Mouse (Mus musculus) frontal cortex, postnatal 14 days (tissue): Measurements from ENCODE around the gene Amz1.

Experiments
- DNase-seq, 2 experiments: peaks; one replicate each; pipeline ENCODE4 v3.0.0; 2022; ENCODE audit warnings: low spot score in 2 of 2

Amz1 gene

DNA sequence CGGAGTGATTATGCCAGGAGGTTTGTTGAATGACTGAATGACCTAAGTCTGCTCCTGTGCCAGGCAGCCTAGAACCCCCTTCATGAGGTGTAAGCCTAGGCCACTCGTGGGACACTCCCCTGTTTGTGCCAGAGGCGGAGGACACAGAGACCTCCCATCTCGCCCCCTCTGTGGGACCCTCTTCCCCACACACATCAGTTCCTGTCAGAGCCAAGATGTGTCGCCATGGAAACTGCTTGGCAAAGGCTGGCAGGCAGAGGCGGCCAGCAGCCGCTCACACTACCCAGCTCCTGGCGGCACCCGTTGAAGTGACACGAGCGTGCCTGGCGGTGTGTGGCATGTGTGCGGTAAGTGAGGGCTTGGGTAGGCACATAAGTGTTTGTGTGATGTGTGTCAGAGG lies at the start of gene Amz1:
Gene Amz1, plus strand, starts transcription at position 306 of the 400 bp plus-strand sequence.
- peak; percentile 66 to 72 for DNase-seq

- DNase-seq: no peak
These were observed 48.8 kb upstream of the Amz1 start for GRCm38 (mm10) chr5:140675079-140675478.

DNA sequence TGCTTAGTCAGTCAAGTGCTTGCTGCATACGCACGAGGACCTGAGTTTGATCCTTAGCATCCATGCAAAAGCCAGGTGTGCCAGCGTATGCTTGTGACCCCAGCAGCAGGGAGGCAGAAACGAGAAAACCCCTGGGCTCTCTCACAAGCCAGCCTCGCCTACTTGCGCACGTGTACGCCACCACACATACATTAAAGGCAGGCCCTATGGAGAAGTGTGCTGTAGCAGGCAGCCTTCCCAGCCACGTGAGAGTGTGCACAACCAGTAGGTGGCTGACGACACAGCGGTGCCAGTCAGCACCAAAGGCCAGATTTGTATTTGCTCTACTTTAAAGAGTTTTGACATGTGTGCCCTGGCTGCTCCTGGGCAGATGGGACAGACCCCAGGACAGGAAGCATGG lies 48.3 kb upstream of the Amz1 start:
- no peak for DNase-seq

DNA sequence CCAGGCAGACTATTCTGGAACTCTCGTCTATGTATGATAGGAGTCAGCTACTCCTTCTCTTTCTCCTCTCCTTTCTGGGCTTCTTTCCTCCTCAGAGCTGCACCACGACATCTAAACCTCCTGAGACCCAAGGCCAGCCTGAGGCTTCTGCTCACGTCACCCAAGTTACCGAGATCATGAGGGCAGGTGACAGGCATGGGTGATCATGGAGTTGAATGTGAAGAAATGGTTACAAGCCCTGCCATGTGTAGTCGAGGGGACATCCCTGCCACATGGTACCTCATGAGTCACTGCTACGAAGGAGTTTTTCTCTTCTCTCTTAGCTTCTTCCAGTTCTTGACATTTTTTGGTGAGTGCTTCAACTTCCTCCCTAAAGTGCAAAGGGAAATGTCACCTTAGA lies 46.8 kb upstream of the Amz1 start:
- DNase-seq: no peak

DNA sequence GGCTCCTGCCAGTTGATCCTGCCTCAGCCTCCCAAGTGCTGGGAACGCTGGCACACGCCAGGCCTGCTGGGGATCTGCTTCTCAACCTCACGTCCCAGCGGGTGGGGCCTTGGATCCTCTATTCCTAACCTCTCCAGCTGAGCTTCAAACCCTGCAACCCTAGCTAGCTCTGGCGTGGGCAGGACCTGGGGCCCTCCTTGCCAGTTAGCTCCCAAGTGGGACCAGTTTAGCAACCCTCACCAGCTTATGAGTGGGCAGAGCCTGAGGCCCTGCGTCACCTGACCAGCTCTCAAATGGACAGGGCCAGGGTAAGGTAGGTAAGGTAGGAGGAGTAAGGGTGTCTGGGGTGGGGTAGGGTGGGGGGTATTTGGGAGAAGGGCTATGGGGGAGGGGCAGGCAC lies 43.9 kb upstream of the Amz1 start:
- no peak for DNase-seq

- no peak for DNase-seq
These were observed 43.0 kb upstream of the Amz1 start for GRCm38 (mm10) chr5:140680950-140681349.

DNA sequence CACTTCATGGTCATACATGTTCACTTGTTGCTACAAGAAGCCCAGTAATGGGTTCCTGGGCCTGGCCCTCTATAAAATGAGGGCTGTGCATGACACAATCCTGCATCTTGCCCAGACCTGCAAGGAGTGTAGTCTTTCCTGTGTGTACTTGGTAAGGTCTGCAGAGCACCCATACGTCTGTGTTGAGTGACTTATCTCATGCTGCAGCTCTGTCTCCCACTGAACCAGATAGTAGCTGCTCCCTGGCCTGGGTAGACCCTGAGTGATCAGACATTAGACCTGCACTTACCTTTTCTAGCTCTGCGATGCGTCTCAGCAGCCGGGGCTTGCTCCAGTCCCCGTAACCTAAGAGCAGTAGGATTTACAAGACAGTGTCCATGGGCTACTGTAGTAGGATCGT lies 41.8 kb upstream of the Amz1 start:
- no peak for DNase-seq

DNA sequence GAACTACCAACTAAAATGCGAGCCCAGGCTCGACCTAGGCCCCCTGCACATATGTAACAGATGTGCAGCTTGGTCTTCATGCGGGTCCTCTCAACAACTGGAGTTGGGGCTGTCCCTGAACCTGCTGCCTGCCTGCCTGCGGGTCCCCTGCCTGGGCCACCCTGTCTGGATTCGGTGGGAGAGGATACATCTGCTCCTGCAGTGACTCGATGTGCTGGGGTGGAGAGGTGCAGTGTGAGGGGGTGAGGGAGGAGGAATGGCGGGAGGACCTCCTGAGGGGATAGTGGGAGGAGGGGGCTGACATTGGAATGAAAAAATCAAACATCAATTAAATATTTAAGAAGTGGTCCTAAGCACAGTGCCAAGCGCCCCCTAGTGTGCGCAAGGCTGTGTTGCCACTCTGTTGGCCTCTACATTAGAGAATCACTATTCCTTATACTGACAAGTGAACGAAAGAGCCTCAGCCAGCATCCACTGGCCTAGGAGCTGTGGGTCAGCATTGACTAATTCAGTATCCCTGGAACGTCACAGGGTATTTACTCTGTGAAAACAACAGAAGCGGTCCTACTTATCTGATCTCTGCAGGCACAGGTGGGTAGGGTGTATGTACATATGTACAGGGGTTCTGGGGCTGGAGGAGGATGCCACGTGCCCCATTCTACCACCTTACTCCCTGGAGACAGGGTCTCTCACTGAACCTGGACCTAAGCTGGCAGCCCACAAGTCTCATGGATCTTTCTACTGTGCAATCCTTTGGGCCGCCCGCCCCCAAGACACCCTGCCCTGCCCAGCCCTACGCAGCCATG lies 39.4 kb upstream of the Amz1 start:
- DNase-seq: peak in 1 of 2 experiments; percentile 49

DNA sequence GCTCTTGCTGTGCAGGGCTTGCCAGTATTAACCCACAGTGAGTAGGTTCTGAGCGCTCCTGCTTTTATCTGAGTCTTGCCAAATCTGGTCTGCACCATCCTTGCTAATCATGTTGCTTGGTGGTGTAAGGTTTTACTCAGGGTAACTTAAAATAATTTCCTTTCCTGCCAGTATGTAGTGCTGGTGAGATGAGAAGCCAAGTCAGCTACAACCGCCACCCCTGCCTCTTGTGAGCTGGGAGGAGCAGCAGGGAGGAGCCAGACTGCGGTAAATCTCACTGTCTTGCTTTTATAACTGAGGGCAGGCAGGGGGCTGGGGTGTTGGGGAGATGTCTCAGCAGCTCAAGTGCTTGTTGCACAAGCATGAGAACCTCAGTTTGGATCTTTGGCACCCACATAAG lies 35.5 kb upstream of the Amz1 start:
- DNase-seq: no peak

DNA sequence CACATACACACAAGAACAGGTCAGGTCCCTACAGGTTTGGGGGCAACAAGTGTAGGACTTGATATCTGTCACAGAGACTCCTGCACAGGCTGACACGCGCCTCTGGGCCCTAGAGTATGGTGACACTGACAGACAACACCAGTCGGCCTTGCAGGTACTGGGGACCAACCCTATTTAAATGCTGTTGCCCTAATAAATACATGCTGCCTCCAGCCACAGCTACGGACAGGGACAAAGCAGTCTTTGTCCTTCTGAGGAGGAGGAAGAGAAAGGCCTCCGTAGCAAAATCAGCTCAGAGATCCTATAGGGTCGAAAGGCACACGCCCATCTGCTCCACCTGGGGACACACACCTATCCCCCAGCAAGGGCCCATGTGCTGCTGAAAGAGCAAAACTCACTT lies 27.9 kb upstream of the Amz1 start:
- DNase-seq: no peak

DNA sequence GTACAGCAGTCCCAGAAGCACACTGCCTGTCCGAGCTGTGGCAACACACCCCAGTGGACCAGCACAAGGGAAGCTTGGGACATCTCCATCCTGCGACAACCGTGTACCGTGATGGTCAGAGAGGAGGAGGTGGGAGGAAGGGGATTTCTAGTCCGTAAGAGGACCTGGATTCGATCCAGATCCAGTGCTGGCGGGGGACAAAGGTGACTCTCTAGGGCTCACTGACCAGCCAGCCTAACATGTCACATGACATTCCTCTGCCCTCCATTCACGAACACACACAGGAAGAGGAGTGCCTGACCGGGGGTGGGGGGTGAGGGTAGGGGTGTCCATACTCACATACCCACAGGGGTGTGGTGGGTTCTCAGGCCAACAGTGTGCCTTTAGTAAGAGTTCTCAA lies 24.2 kb upstream of the Amz1 start:
- no peak for DNase-seq

GRCm38 (mm10) chr5:140701661-140702060 lies 22.3 kb upstream of the Amz1 start:
- DNase-seq: no peak

- peak; percentile 91 for DNase-seq
These were observed 21.8 kb upstream of the Amz1 start, which contains the start of gene Iqce for GRCm38 (mm10) chr5:140702103-140702513. Gene Iqce, minus strand, starts transcription at chr5:140702378.

- DNase-seq: no peak
These were observed 21.2 kb upstream of the Amz1 start for GRCm38 (mm10) chr5:140702618-140703175.

GRCm38 (mm10) chr5:140703480-140704377 lies 20.2 kb upstream of the Amz1 start:
- DNase-seq: peak in 1 of 2 experiments; percentile 42

DNA sequence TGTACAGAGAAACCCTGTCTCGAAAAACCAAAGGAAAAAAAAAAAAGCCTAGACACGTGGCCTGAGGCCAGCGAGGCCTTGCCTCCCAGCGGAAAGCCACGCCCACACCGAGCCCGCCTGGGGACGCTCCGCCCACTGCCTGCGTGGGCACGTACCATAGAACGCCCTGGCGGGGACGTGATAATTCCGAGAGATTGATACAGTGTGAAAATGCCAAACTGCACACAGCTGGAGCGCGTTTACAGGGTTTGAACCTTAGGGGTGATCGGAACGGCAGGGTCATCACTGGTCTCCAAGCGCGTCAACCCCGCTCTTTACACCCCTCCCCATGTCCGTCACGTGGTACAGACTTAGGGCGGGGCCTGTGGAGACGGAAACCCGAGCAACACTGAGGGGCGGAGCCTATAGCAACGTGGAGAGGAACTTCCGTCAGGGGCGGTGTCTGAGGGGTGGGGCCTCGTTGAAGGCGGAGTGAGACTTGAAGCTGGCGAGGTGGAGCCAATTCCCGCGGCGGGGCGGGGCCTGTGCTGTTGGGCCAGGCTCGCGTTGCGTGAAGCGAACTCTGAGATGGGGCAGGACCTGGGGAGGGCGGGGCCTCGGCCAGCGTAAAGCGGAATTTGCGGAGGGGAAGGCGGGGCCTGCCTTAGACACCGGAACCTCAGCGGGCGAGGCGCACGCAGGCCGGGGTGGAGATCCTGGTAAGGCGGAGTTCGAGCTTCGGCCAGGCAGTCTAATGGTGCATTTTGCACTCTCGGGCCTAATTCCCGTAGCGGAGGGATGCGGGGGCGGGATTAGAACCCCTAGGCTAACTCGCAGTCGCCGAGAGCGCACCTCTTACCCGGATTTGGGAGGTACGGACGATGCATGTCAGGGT lies 19.3 kb upstream of the Amz1 start, which contains the start of gene Brat1:
Gene Brat1, plus strand, starts transcription at position 634 of the 874 bp plus-strand sequence.
- DNase-seq: peak; percentile 100

DNA sequence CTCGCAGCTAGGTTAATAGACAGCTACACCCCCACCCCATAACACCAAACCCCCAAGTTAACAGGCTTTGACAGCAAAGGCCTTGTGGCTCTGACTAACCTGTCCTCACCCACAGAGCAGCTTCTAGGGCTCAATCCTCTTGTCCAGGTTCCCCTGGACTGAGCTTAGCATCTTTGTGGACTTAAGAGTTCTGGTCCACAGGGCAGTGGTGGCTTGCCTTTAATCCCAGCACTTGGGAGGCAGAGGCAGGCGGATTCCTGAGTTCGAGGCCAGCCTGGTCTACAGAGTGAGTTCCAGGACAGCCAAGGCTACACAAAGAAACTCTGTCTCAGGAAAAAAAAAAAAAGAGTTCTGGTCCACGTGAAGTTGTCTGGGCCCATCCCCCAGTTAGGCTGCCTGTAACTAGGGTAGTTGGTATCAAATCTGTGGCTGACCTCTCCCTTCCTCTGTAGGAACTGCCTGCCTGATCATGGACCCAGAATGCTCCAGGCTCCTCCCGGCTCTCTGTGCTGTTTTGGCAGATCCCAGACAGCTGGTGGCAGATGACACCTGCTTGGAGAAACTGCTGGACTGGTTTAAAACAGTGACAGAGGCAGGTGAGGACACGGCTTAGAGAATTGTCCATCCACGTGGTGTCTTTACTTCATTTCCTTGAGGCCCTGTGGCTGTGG lies 18.3 kb upstream of the Amz1 start:
- DNase-seq: no peak

GRCm38 (mm10) chr5:140710315-140710714 lies 13.6 kb upstream of the Amz1 start:
- DNase-seq: no peak

- no peak for DNase-seq
These were observed 12.9 kb upstream of the Amz1 start for GRCm38 (mm10) chr5:140711040-140711439.

GRCm38 (mm10) chr5:140720773-140721172 lies 3.2 kb upstream of the Amz1 start:
- no peak for DNase-seq

DNA sequence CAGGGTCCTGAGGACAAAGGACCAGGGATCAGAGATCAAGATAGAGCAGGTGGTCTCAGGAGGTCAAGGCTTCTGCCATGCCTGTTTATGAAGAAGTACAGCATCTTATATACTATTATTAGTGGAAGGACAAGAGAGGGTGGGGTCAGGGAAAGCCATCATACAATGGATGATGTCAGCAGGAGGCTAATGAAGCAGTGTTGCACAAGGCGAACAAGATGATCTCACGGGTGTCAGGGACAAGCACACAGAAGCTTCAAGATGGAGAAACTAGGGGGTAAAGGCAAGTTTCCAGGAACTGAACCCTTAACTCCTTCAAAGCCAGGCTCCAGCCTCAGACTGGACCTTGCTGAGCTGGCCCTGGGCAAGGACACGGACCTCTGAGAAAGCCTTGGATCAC lies 1.8 kb upstream of the Amz1 start:
- DNase-seq: no peak
